Mouse (Mus musculus) lung, embryonic 16.5 days (tissue): ENCODE measurements around the gene Hif1an. TPM values are rescaled to one million over a fixed set of nuclear protein-coding genes. Genes with fewer than 3 reads are reported as not detected.

Experiments used
- ATAC-seq: fragments of 200-750 bp; cut with Nextera tagmentation; 2 replicates; pipeline ENCODE4 v1.8.0; 2017; ENCODE audit warnings: low read depth, mild to moderate bottlenecking, moderate library complexity
- H3K27ac ChIP-seq: fragments of 300-500 bp; sonication (generic); 2 replicates; pipeline ENCODE4 v1.5.1; 2014; ENCODE audit warnings: mild to moderate bottlenecking, control low read depth, low read length
- H3K27me3 ChIP-seq: fragments of 300-500 bp; sonication (generic); 2 replicates; pipeline ENCODE4 v1.6.1; 2014; ENCODE audit warnings: low read depth, low read length, mixed read lengths; ENCODE audit not compliant: control insufficient read depth, insufficient read depth
- H3K36me3 ChIP-seq: fragments of 300-500 bp; sonication (generic); 2 replicates; pipeline ENCODE4 v1.6.1; 2014; ENCODE audit warnings: low read length; ENCODE audit not compliant: control insufficient read depth, insufficient read depth
- H3K4me1 ChIP-seq: fragments of 300-500 bp; sonication (generic); replicated peaks from 2 replicates; pipeline ENCODE4 v1.6.1; 2014; ENCODE audit warnings: low read length, mixed read lengths; ENCODE audit not compliant: control insufficient read depth, insufficient read depth
- H3K4me2 ChIP-seq: fragments of 300-500 bp; sonication (generic); 2 replicates; pipeline ENCODE4 v1.6.1; 2014; ENCODE audit warnings: low read depth, low read length, control low read depth
- H3K4me3 ChIP-seq: fragments of 300-500 bp; sonication (generic); 2 replicates; pipeline ENCODE4 v1.5.1; 2014; ENCODE audit warnings: mild to moderate bottlenecking, low read length, control low read depth
- H3K9ac ChIP-seq: fragments of 300-500 bp; sonication (generic); 2 replicates; pipeline ENCODE4 v1.6.1; 2014; ENCODE audit warnings: low read length, control low read depth
- H3K9me3 ChIP-seq: fragments of 300-500 bp; sonication (generic); 2 replicates; pipeline ENCODE4 v1.6.1; 2016; ENCODE audit warnings: low read length; ENCODE audit not compliant: control insufficient read depth
- WGBS: fragments of 180-500 bp; shearing (Covaris S2); extraction: QIAGEN DNeasy Blood & Tissue Kit; methylation state at CpG from one replicate; pipeline ENCODE4 v1.1.7; 2014; 5-methylcytosine and 5-hydroxymethylcytosine counted together
- polyA plus RNA-seq: library from polyadenylated mRNA; unstranded; fragments of >200 nt; fragmentation: Nextera tagmentation; extraction: Ambion mirVana; gene quantifications from 2 replicates; pipeline ENCODE4 v1.2.1, GENCODE M21; 2015

Gene Hif1an
- polyA plus RNA-seq, 1 experiment from 2014 or later = 29.4 TPM

- Histone ChIP-seq H3K9me3 (no peaks in the 10 kb centered on the region), H3K36me3 (no peaks in the 10 kb centered on the region), H3K27ac (no peak overlapping the region), H3K4me3 (no peak overlapping the region), H3K4me1 (no peaks in the 10 kb centered on the region; the same call in 1 of the 2 replicates), H3K9ac (no peak overlapping the region), H3K4me2 (no peak overlapping the region), H3K27me3 (peaks cover 4% of the 10 kb centered on the region)
- WGBS = 54% methylated on average over 6 of the region's 6 CpGs
- ATAC-seq = no peak
Measured at GRCm38 (mm10) chr19:44530018-44530417, 32.6 kb upstream of the Hif1an start.

GRCm38 (mm10) chr19:44535376-44535775 is 27.3 kb upstream of the Hif1an start:
- Histone ChIP-seq H3K27ac (no peak overlapping the region), H3K4me3 (no peak overlapping the region), H3K9me3 (no peaks in the 10 kb centered on the region), H3K27me3 (peaks cover 4% of the 10 kb centered on the region), H3K36me3 (no peaks in the 10 kb centered on the region), H3K4me1 (no peaks in the 10 kb centered on the region), H3K9ac (no peak overlapping the region), H3K4me2 (no peak overlapping the region)
- 30% methylated on average over 3 of the region's 3 CpGs for WGBS
- ATAC-seq = no peak

DNA sequence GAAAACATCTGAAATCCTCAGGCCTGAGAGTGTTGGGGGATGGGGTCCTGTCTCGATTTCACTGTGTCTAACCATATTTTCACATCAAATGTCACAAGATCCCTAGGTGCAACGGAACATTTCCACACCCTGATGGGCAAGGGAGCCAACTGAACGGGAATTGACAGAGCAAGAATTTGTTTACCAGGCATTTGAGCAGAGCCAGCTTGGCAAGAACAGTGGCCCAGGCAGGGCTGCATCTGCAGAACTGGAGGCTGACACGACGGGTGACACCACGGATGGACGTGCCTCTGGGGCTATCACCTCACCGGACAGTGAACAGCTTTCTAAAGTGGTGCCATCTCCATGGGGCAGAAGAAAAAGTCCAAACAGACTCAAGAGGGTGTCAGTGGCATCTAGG is 25.2 kb upstream of the Hif1an start:
- no peak for ATAC-seq
- no peaks in the 10 kb centered on the region for H3K4me1 ChIP-seq
- no peak overlapping the region for H3K4me2 ChIP-seq
- WGBS = 67% methylated on average over 8 of the region's 8 CpGs
- no peak overlapping the region for H3K4me3 ChIP-seq
- H3K36me3 ChIP-seq = no peaks in the 10 kb centered on the region
- peaks cover 4% of the 10 kb centered on the region for H3K9me3 ChIP-seq
- H3K27ac ChIP-seq = no peak overlapping the region
- H3K9ac ChIP-seq = no peak overlapping the region
- no peaks in the 10 kb centered on the region; the same call in 1 of the 2 replicates for H3K27me3 ChIP-seq

DNA sequence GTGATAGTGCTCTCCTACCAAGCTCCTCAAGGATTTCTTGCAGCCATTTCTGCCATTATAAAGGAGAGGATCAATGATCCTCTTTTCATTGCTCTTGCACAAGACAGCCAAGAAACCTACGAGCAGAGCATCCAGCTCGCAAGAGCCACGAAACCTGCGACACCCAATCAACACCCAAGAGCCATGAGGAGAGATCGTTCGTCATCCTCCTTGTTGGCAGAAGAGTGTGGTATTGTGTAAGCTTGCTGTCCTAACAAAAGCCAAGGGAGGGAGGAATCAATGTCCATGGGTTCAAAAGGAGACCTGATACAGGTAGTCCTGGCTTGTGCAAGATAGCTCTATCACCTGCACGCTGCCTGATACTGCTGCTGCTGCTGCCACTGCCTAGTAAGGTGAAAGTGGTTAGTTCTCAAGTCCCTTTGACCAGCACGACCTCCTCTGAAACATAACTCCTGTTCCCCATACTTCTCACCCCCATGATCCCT is 19.9 kb upstream of the Hif1an start:
- Histone ChIP-seq H3K4me2 (no peak overlapping the region), H3K9ac (no peak overlapping the region), H3K36me3 (no peaks in the 10 kb centered on the region), H3K9me3 (peaks cover 4% of the 10 kb centered on the region), H3K4me1 (0 out of 2 replicates have a peak, but pooled peaks cover 5% of the 10 kb centered on the region), H3K27ac (no peak overlapping the region), H3K27me3 (no peaks in the 10 kb centered on the region; the same call in 1 of the 2 replicates), H3K4me3 (no peak overlapping the region)
- WGBS = 76% methylated on average over 8 of the region's 8 CpGs
- no peak for ATAC-seq

DNA sequence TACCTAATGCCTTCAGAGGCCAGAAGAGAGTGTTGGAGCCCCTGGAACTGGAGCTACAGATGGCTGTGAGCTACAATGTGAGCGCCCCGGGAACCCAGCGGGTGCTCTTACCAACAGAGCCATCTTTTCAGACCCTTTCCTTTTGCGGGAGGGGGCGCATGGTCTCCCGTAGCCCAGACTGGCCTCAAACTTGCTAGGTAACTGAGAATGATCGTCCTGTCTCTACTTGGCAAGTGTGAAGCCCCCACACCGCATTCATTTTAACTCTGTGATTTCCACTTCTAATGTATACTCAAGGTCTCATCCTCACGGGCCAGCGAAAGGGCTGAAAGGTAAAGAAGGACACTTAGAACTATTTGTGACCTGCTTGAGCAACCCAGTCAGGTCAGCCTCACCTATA is 18.3 kb upstream of the Hif1an start:
- Histone ChIP-seq H3K27ac (no peak overlapping the region), H3K9ac (no peak overlapping the region), H3K4me3 (no peak overlapping the region), H3K27me3 (no peaks in the 10 kb centered on the region; the same call in 1 of the 2 replicates), H3K9me3 (peaks cover 4% of the 10 kb centered on the region), H3K4me1 (0 out of 2 replicates have a peak, but pooled peaks cover 5% of the 10 kb centered on the region), H3K4me2 (no peak overlapping the region), H3K36me3 (peaks cover 13% of the 10 kb centered on the region)
- no peak for ATAC-seq
- 64% methylated on average over 10 of the region's 10 CpGs for WGBS

- WGBS = 1% methylated on average over 13 of the region's 13 CpGs
- H3K4me1 ChIP-seq = 0 out of 2 replicates have a peak, but pooled peaks cover 5% of the 10 kb centered on the region
- ATAC-seq = 0 out of 2 replicates have a peak, but pooled peaks have one; percentile 64
Measured at GRCm38 (mm10) chr19:44544775-44545174, 17.9 kb upstream of the Hif1an start.

GRCm38 (mm10) chr19:44545321-44546041 is 17.2 kb upstream of the Hif1an start, which contains the start of gene Sec31b:
Gene Sec31b, minus strand, starts transcription at chr19:44545864.
- peaks cover 23% of the 10 kb centered on the region for H3K36me3 ChIP-seq
- no peak within 1 kb of the TSS for H3K27ac ChIP-seq
- H3K27me3 ChIP-seq = no peaks in the 10 kb centered on the region; the same call in 1 of the 2 replicates
- 1% methylated on average over 47 of the region's 47 CpGs for whole genome bisulfite sequencing
- peak within 1 kb of the TSS; percentile 91 for H3K4me2 ChIP-seq
- H3K4me3 ChIP-seq = peak within 1 kb of the TSS; percentile 59
- H3K4me1 ChIP-seq = 0 out of 2 replicates have a peak, but pooled peaks cover 5% of the 10 kb centered on the region
- peak within 1 kb of the TSS; percentile 69 for H3K9ac ChIP-seq
- H3K9me3 ChIP-seq = peaks cover 4% of the 10 kb centered on the region
- peak; percentile 65; the same call in 1 of the 2 replicates for ATAC-seq

More at GRCm38 (mm10) chr19:44544775-44545174, 17.9 kb upstream of the Hif1an start:
- no peak overlapping the region for H3K27ac ChIP-seq
- no peaks in the 10 kb centered on the region; the same call in 1 of the 2 replicates for H3K27me3 ChIP-seq
- peaks cover 17% of the 10 kb centered on the region for H3K36me3 ChIP-seq
- no peak overlapping the region for H3K9ac ChIP-seq
- peak overlapping the region; percentile 91 for H3K4me2 ChIP-seq
- H3K4me3 ChIP-seq = peak overlapping the region; percentile 59
- H3K9me3 ChIP-seq = peaks cover 4% of the 10 kb centered on the region

DNA sequence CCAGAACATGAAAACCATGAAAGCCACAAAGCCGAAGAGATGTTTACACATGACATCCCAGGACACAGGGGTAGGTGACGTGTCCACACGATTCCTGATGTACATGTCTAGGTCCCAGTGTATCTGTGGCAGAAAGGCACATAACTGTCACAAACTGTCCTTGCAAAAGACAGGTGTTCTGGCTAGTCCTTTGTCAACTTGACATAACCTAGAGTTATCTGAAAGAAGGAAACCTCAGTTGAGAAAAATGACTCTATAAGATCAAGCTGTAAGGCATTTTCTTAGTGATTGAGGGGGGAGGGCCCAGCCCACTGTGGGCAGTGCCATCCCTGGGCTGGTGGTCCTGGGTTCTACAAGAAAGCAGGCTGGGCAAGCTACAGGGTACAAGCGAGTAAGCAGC is 9.9 kb upstream of the Hif1an start, which contains the start of gene Gm20538:
Gene Gm20538, minus strand, starts transcription at position 101 of the 400 bp plus-strand sequence.
- H3K4me2 ChIP-seq = no peak within 1 kb of the TSS
- WGBS = 92% methylated on average over 4 of the region's 4 CpGs

GRCm38 (mm10) chr19:44553286-44553685 is 9.4 kb upstream of the Hif1an start:
- H3K9ac ChIP-seq = no peak overlapping the region
- H3K4me1 ChIP-seq = peaks cover 6% of the 10 kb centered on the region
- H3K36me3 ChIP-seq = peaks cover 36% of the 10 kb centered on the region
- no peak for ATAC-seq
- no peaks in the 10 kb centered on the region; the same call in 1 of the 2 replicates for H3K27me3 ChIP-seq
- WGBS = 98% methylated on average over 4 of the region's 4 CpGs
- H3K4me2 ChIP-seq = no peak overlapping the region
- H3K27ac ChIP-seq = no peak overlapping the region
- no peak overlapping the region for H3K4me3 ChIP-seq
- no peaks in the 10 kb centered on the region for H3K9me3 ChIP-seq

More for the DNA sequence above, 9.9 kb upstream of the Hif1an start, which contains the start of gene Gm20538:
- H3K4me1 ChIP-seq = peaks cover 6% of the 10 kb centered on the region
- no peak within 1 kb of the TSS for H3K9ac ChIP-seq
- H3K9me3 ChIP-seq = no peaks in the 10 kb centered on the region
- H3K27me3 ChIP-seq = no peaks in the 10 kb centered on the region
- no peak within 1 kb of the TSS for H3K4me3 ChIP-seq
- no peak within 1 kb of the TSS for H3K27ac ChIP-seq
- no peak for ATAC-seq
- peaks cover 39% of the 10 kb centered on the region for H3K36me3 ChIP-seq
